Mouse (Mus musculus): ENCODE measurements at regions not wholly inside any gene's neighbourhood (a gene's known extent, or its start where the extent isn't known, plus 50 kb on each side); places are given as distances from the start of the nearest gene placed in this dataset.

DNA sequence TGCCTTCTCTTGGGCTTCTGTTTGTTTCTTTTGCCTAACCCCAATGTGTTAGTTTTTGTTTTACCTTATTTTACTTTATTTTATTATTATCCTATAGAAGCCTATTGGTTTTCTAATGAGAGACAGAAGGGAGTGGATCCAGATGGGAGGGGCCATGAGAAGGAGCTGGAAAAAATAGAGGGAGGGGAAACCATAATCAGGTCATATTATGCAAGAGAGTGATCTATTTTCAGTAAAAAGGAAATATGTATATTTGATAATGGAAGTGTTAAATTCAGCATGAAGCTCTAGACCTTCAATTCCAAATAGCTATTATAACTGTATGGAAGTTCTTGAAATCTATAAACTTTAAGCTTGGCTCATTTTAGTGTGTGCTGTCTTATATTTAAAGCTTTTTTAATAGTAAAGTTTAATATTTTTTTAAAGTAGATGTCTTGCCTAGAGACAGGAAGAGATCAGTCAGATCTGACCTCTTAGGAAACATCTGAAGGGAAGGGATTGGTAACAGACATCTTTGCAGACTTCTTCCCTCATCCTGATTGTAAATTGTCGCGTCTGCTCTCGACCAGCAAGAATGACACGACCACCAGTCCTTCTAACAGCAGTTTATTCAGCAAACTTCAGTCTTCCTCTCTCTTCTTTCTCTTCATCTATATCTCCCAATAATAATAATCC, 87.8 kb upstream of the Supt20 start:
- Histone ChIP-seq H3K36me3 (replicated peaks) (no peaks in the 10 kb centered on the region), H3K4me3 (replicated peaks) (no peak overlapping the region), H3K4me2 (no peak overlapping the region), H3K27ac (replicated peaks) (no peak overlapping the region), H3K27me3 (no peaks in the 10 kb centered on the region), H3K9me3 (replicated peaks) (no peaks in the 10 kb centered on the region), H3K4me1 (replicated peaks) (no peaks in the 10 kb centered on the region), H3K9ac (no peak overlapping the region)
- WGBS (ENCODE audit: insufficient replicate concordance): 15% methylated on average over 4 of the region's 4 CpGs
- no peak for ATAC-seq (ENCODE audit: insufficient read depth)

DNA sequence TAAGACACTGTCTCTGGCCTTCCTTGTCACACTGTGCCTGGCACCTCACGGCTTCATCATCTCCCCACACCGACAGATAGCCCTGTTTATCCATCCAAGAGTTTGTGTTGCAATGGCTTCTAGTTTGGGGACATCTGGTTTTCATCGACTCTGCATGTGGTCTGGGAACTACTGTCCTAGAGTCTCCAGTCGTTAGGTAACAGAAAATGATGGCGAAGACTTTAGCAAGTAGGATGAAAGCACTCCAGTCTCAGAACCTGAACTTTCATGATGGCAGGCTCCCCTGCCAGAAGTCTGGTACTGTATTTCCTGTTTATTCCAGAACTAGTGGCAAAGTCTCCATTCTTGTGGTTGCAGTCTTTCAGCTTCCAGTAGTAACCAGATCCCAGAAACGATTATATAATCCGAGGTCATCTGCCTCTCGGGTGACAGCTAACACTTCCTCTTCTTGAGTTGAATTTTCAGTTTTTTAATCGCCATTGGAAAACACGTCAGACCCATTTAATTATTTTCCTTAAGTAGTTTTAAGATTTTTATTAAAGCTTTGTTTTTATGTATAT, 81.1 kb upstream of the Supt20 start:
- H3K9ac ChIP-seq: no peak overlapping the region
- H3K4me3 ChIP-seq (replicated peaks): no peak overlapping the region
- H3K4me2 ChIP-seq: no peak overlapping the region
- H3K27me3 ChIP-seq: no peaks in the 10 kb centered on the region
- no peaks in the 10 kb centered on the region for H3K4me1 ChIP-seq (replicated peaks)
- no peaks in the 10 kb centered on the region for H3K36me3 ChIP-seq (replicated peaks)
- no peaks in the 10 kb centered on the region for H3K9me3 ChIP-seq (replicated peaks)
- no peak for ATAC-seq (ENCODE audit: insufficient read depth)
- H3K27ac ChIP-seq (replicated peaks): no peak overlapping the region
- WGBS (ENCODE audit: insufficient replicate concordance): 28% methylated on average over 10 of the region's 10 CpGs

DNA sequence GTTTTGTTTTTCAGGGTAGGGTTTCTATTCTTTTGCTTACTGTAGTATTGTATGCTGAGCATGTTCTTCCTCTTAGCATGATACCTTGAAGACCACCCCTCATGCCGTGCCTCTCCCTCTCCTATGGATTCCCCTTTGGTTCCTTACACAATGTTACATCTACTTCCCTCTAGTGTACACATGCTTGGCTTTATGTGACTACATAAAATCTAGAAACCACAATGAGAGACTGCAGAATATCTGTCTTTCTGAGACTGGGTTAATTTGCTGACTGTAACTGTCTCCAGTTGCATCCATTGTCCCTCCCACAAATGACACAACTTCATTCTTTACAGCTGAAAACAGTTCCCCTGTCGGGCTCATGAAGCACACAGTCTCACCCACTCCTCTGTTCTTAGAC, 78.8 kb upstream of the Supt20 start:
- H3K9ac ChIP-seq: no peak overlapping the region
- no peaks in the 10 kb centered on the region for H3K27me3 ChIP-seq
- H3K4me2 ChIP-seq: no peak overlapping the region
- no peaks in the 10 kb centered on the region for H3K9me3 ChIP-seq (replicated peaks)
- no peaks in the 10 kb centered on the region for H3K36me3 ChIP-seq (replicated peaks)
- no peak for ATAC-seq (ENCODE audit: insufficient read depth)
- H3K27ac ChIP-seq (replicated peaks): no peak overlapping the region
- no peak overlapping the region for H3K4me3 ChIP-seq (replicated peaks)
- no peaks in the 10 kb centered on the region for H3K4me1 ChIP-seq (replicated peaks)
- WGBS (ENCODE audit: insufficient replicate concordance): 25% methylated on average over 2 of the region's 2 CpGs

DNA sequence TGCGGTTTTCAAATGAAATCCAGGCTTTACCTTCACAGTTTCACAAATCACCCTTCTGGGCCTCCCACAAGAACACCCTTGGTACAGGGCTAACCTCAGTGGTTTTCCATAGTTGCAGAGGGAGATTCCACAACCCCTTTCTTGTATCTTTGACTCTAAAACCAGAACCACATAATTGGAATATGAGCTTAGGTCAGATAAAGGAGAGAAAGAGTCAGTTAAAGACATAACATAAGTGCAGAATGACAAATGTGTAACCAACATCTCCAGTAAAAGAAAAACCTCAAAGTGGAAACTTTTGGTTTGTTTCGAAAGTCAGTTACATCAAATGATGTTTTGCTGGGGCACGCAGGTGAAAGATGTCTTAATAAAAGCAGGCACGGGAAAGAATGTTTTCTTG, 75.3 kb upstream of the Supt20 start:
- no peak overlapping the region for H3K4me2 ChIP-seq
- H3K36me3 ChIP-seq (replicated peaks): no peaks in the 10 kb centered on the region
- no peaks in the 10 kb centered on the region for H3K4me1 ChIP-seq (replicated peaks)
- ATAC-seq (ENCODE audit: insufficient read depth): no peak
- WGBS (ENCODE audit: insufficient replicate concordance): 76% methylated on average over 4 of the region's 4 CpGs
- no peaks in the 10 kb centered on the region for H3K9me3 ChIP-seq (replicated peaks)
- no peak overlapping the region for H3K9ac ChIP-seq
- H3K4me3 ChIP-seq (replicated peaks): no peak overlapping the region
- no peak overlapping the region for H3K27ac ChIP-seq (replicated peaks)
- no peaks in the 10 kb centered on the region for H3K27me3 ChIP-seq

DNA sequence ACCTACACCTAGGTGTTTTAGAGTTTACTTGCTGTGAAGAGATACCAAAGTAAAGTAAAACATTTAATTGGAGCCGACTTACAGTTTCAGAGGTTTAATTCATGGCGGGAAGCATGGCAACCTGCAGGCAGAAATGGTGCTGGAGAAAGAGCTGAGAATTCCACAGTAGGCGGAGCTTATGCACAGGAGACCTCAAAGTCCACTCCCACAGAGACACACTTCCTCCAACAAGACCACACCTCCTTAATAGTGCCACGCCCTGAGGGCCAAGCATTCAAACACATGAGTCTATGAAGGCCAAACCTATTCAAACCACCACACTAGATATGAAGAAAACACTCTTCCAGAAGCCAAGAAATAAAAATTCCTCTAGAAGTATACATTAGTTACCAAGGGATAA, 74.3 kb upstream of the Supt20 start:
- H3K27ac ChIP-seq (replicated peaks): no peak overlapping the region
- 62% methylated on average over 4 of the region's 4 CpGs for WGBS (ENCODE audit: insufficient replicate concordance)
- H3K4me1 ChIP-seq (replicated peaks): no peaks in the 10 kb centered on the region
- H3K9me3 ChIP-seq (replicated peaks): no peaks in the 10 kb centered on the region
- no peak overlapping the region for H3K4me3 ChIP-seq (replicated peaks)
- no peak overlapping the region for H3K9ac ChIP-seq
- H3K27me3 ChIP-seq: no peaks in the 10 kb centered on the region
- no peak overlapping the region for H3K4me2 ChIP-seq
- no peaks in the 10 kb centered on the region for H3K36me3 ChIP-seq (replicated peaks)
- no peak for ATAC-seq (ENCODE audit: insufficient read depth)

DNA sequence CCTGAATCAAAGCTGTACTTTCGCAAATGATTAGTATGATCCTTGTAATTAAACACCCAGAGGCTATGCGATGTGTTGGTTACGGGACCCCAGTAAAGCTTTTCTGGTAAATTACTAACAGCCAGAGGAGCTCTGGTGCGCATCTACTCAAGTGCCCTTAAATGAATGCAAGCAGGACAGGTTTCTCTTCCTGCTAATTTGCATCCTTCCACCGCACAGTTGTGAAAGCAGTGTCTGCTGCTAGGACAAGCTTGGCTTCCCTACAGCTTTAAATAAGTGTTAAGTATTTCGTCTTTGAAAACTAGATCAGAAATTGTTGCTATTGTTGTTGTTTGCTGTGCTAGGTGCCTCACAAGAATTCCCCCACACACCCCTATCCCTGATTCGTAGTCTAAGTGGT, 62.4 kb upstream of the Supt20 start:
- Histone ChIP-seq H3K36me3 (replicated peaks) (no peaks in the 10 kb centered on the region), H3K9ac (no peak overlapping the region), H3K27ac (replicated peaks) (no peak overlapping the region), H3K4me1 (replicated peaks) (no peaks in the 10 kb centered on the region), H3K27me3 (no peaks in the 10 kb centered on the region), H3K4me3 (replicated peaks) (no peak overlapping the region), H3K9me3 (replicated peaks) (no peaks in the 10 kb centered on the region), H3K4me2 (no peak overlapping the region)
- no peak for ATAC-seq (ENCODE audit: insufficient read depth)
- WGBS (ENCODE audit: insufficient replicate concordance): 65% methylated on average over 7 of the region's 7 CpGs

DNA sequence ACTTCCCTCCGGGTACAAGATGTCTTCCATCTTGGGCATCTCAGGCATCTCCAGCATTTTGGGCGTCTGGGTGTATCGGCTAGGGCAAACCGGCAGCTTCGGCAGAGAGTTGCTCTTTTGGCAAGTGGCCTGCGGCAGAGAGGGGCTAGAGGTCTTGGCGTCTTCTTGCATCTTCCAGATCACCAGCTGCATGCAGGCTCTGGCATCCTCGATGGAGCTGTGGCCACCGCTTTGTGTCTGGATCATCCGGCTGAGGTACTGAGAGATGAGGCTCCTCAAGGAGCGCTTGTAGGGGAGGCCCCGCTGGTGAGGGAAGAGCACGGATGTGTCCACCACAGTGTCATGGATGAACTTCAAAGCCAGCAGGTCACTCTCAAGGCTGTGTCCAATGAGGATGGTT, 59.9 kb upstream of the Supt20 start:
- Histone ChIP-seq H3K9me3 (replicated peaks) (no peaks in the 10 kb centered on the region), H3K27me3 (no peaks in the 10 kb centered on the region), H3K4me1 (replicated peaks) (no peaks in the 10 kb centered on the region), H3K36me3 (replicated peaks) (no peaks in the 10 kb centered on the region), H3K9ac (no peak overlapping the region), H3K4me3 (replicated peaks) (no peak overlapping the region), H3K4me2 (no peak overlapping the region), H3K27ac (replicated peaks) (no peak overlapping the region)
- no peak for ATAC-seq (ENCODE audit: insufficient read depth)
- WGBS (ENCODE audit: insufficient replicate concordance): 87% methylated on average over 13 of the region's 13 CpGs

DNA sequence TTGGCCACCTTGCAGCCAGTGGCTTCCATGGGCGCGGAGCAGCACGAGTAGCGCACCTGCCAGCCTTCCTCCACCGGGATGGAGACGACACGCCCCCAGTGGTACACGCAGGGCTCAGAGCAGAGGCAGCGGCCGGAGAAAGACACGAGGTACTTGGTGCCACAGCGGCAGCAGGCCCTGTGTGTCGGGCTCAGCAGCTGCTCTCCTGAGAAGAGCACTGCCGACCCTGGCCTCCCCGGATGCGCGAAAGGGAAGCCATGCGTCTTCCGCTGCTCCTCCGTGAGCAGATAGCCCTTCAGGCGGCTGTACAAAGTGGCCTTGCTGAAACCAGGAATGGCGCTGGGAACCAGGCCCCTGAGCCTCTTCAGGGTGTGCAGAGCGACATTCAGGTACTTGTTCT, 59.2 kb upstream of the Supt20 start:
- H3K27me3 ChIP-seq: no peaks in the 10 kb centered on the region
- H3K27ac ChIP-seq (replicated peaks): no peak overlapping the region
- WGBS (ENCODE audit: insufficient replicate concordance): 85% methylated on average over 23 of the region's 23 CpGs
- no peak overlapping the region for H3K4me2 ChIP-seq
- no peak for ATAC-seq (ENCODE audit: insufficient read depth)
- H3K4me1 ChIP-seq (replicated peaks): no peaks in the 10 kb centered on the region
- no peaks in the 10 kb centered on the region for H3K9me3 ChIP-seq (replicated peaks)
- no peak overlapping the region for H3K4me3 ChIP-seq (replicated peaks)
- H3K36me3 ChIP-seq (replicated peaks): no peaks in the 10 kb centered on the region
- no peak overlapping the region for H3K9ac ChIP-seq

DNA sequence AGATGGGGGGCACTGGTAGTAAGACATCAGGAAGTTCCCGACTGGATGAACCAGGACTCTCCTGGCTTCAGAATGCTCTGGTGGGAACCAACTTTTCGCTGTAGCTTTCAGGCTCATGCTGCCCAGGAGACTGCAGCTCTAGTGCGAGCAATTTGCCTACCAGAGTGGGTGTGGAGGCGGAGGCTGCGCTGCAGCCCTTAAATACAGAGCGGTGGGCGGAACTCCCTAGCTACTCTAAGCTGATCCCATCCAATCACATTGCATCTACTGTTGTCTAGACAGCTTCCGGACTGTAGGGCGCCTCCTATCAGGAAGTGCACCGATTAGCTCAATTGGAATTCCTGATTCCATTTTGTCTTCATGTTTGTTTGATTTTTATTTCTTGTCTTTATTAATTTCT, 58.2 kb upstream of the Supt20 start:
- ATAC-seq (ENCODE audit: insufficient read depth): no peak
- 75% methylated on average over 10 of the region's 10 CpGs for WGBS (ENCODE audit: insufficient replicate concordance)
- no peaks in the 10 kb centered on the region for H3K27me3 ChIP-seq

More for the DNA sequence above, 58.2 kb upstream of the Supt20 start:
- H3K27ac ChIP-seq (replicated peaks): no peak overlapping the region
- H3K36me3 ChIP-seq (replicated peaks): no peaks in the 10 kb centered on the region
- no peaks in the 10 kb centered on the region for H3K4me1 ChIP-seq (replicated peaks)
- no peak overlapping the region for H3K4me3 ChIP-seq (replicated peaks)
- H3K9me3 ChIP-seq (replicated peaks): no peaks in the 10 kb centered on the region
- no peak overlapping the region for H3K4me2 ChIP-seq
- no peak overlapping the region for H3K9ac ChIP-seq

All from liver, embryonic 15.5 days (tissue).